11 mouse cellular contexts compared by ENCODE assay signal in genomic region chr8:77310541-77310940, GRCm38 (mm10).
"Had no signal": no experiment of that assay in that cellular context is flagged by ENCODE, and none has a peak within 500 bp of the region (broad histone marks: within the 10 kb centered on the region; RNA-seq: fewer than 3 reads in every experiment).

No protein-coding gene starts in this region.

- H3K36me3 ChIP-seq: liver, embryonic 15.5 days; neural tube, embryonic 12.5 days had no signal

- H3K9me3 ChIP-seq: liver, embryonic 15.5 days; neural tube, embryonic 12.5 days had no signal

- H3K4me3 ChIP-seq: liver, embryonic 15.5 days; neural tube, embryonic 12.5 days had no signal

- H3K4me1 ChIP-seq: liver, embryonic 15.5 days; neural tube, embryonic 12.5 days had no signal

- H3K4me2 ChIP-seq: liver, embryonic 15.5 days; neural tube, embryonic 12.5 days had no signal

- DNase-seq: kidney, adult 9 months; kidney, postnatal 10 days; kidney, postnatal 4 days; lung, adult 2 months; midbrain, embryonic 14.5 days; thymus, postnatal 4 days had no signal

- ATAC-seq: intestine, postnatal 0 days; lung, postnatal 0 days had no signal

- H3K27ac ChIP-seq: liver, embryonic 15.5 days; neural tube, embryonic 12.5 days; stomach, postnatal 0 days had no signal

- H3K27me3 ChIP-seq: liver, embryonic 15.5 days; neural tube, embryonic 12.5 days had no signal

- H3K9ac ChIP-seq: liver, embryonic 15.5 days; neural tube, embryonic 12.5 days had no signal
